Mouse (Mus musculus) forebrain, embryonic 13.5 days (tissue): ENCODE data around the gene Pdlim5. TPM values are rescaled to one million over a fixed set of nuclear protein-coding genes. Genes with fewer than 3 reads are reported as not detected.

Experiments
- ATAC-seq: fragments of 200-750 bp; cut with Nextera tagmentation; 2 replicates; pipeline ENCODE4 v1.8.0; 2017
- H3K27ac ChIP-seq: fragments of 300-500 bp; sonication (generic); 2 replicates; pipeline ENCODE4 v1.5.1; 2015; ENCODE audit warnings: inconsistent platforms, mild to moderate bottlenecking, moderate library complexity
- H3K27me3 ChIP-seq: fragments of 300-500 bp; sonication (generic); 2 replicates; pipeline ENCODE4 v1.6.1; 2015; ENCODE audit warnings: mild to moderate bottlenecking, inconsistent platforms
- H3K36me3 ChIP-seq: fragments of 300-500 bp; sonication (generic); 2 replicates; pipeline ENCODE4 v1.6.1; 2015; ENCODE audit warnings: mild to moderate bottlenecking, inconsistent platforms; ENCODE audit not compliant: poor library complexity, severe bottlenecking
- H3K4me1 ChIP-seq: fragments of 300-500 bp; sonication (generic); 2 replicates; pipeline ENCODE4 v1.6.1; 2015; ENCODE audit warnings: inconsistent platforms
- H3K4me2 ChIP-seq: fragments of 300-500 bp; sonication (generic); 2 replicates; pipeline ENCODE4 v1.6.1; 2015; ENCODE audit warnings: inconsistent platforms, mild to moderate bottlenecking, moderate library complexity
- H3K4me3 ChIP-seq: fragments of 300-500 bp; sonication (generic); 2 replicates; pipeline ENCODE4 v1.5.1; 2015; ENCODE audit warnings: mild to moderate bottlenecking, inconsistent platforms
- H3K9ac ChIP-seq: fragments of 300-500 bp; sonication (generic); 2 replicates; pipeline ENCODE4 v1.6.1; 2015; ENCODE audit warnings: mild to moderate bottlenecking, inconsistent platforms
- H3K9me3 ChIP-seq: fragments of 300-500 bp; sonication (generic); replicated peaks from 2 replicates; pipeline ENCODE4 v1.6.1; 2016; ENCODE audit warnings: inconsistent platforms
- WGBS: fragments of 180-500 bp; shearing (Covaris S2); methylation state at CpG from one replicate; pipeline ENCODE4 v1.1.7; 2015; 5-methylcytosine and 5-hydroxymethylcytosine counted together
- polyA plus RNA-seq: library from polyadenylated mRNA; unstranded; fragments of >200 nt; fragmentation: Nextera tagmentation; extraction: Ambion mirVana; gene quantifications from 2 replicates; pipeline ENCODE4 v1.2.1, GENCODE M21; 2015

Pdlim5 gene
- polyA plus RNA-seq, 1 experiment from 2014 or later, result 8.7 TPM

- H3K27me3 ChIP-seq, result no peaks in the 10 kb centered on the region
- H3K27ac ChIP-seq, result peak overlapping the region; percentile 25; the same call in 1 of the 2 replicates
- no peaks in the 10 kb centered on the region for H3K9me3 ChIP-seq
- H3K9ac ChIP-seq, result no peak overlapping the region
- no peaks in the 10 kb centered on the region for H3K36me3 ChIP-seq
- peaks cover 24% of the 10 kb centered on the region for H3K4me1 ChIP-seq
- ATAC-seq, result peak; percentile 36
- 35% methylated on average over 10 of the region's 10 CpGs for WGBS
- no peak overlapping the region for H3K4me2 ChIP-seq
- H3K4me3 ChIP-seq, result no peak overlapping the region
Observed at GRCm38 (mm10) chr3:142238260-142239046, 157.0 kb downstream of the Pdlim5 start.

- Histone ChIP-seq H3K9ac (no peak overlapping the region), H3K9me3 (no peaks in the 10 kb centered on the region), H3K27me3 (no peaks in the 10 kb centered on the region), H3K4me3 (no peak overlapping the region), H3K36me3 (no peaks in the 10 kb centered on the region), H3K27ac (no peak overlapping the region), H3K4me1 (peaks cover 24% of the 10 kb centered on the region), H3K4me2 (no peak overlapping the region)
- ATAC-seq, result peak; percentile 54
- 63% methylated on average over 5 of the region's 5 CpGs for WGBS
Observed at GRCm38 (mm10) chr3:142237621-142238020, 157.9 kb downstream of the Pdlim5 start.

- peaks cover 19% of the 10 kb centered on the region for H3K4me1 ChIP-seq
- H3K27ac ChIP-seq, result no peak overlapping the region
- H3K27me3 ChIP-seq, result no peaks in the 10 kb centered on the region
- no peaks in the 10 kb centered on the region for H3K9me3 ChIP-seq
- H3K4me3 ChIP-seq, result no peak overlapping the region
- ATAC-seq, result peak; percentile 70
- no peak overlapping the region for H3K9ac ChIP-seq
- 76% methylated on average over 16 of the region's 16 CpGs for WGBS
- H3K4me2 ChIP-seq, result no peak overlapping the region
- no peaks in the 10 kb centered on the region for H3K36me3 ChIP-seq
Observed at GRCm38 (mm10) chr3:142233606-142234465, 161.7 kb downstream of the Pdlim5 start.

- Histone ChIP-seq H3K27ac (no peak overlapping the region), H3K27me3 (no peaks in the 10 kb centered on the region), H3K4me2 (no peak overlapping the region), H3K9ac (no peak overlapping the region), H3K36me3 (no peaks in the 10 kb centered on the region), H3K4me1 (no peaks in the 10 kb centered on the region), H3K9me3 (no peaks in the 10 kb centered on the region), H3K4me3 (no peak overlapping the region)
- ATAC-seq, result no peak
- 87% methylated on average over 7 of the region's 7 CpGs for WGBS
Observed at GRCm38 (mm10) chr3:142228665-142229064, 166.8 kb downstream of the Pdlim5 start.

- ATAC-seq, result no peak
- H3K36me3 ChIP-seq, result no peaks in the 10 kb centered on the region
- H3K27me3 ChIP-seq, result no peaks in the 10 kb centered on the region
- no peaks in the 10 kb centered on the region for H3K4me1 ChIP-seq
- H3K4me2 ChIP-seq, result no peak overlapping the region
- H3K9ac ChIP-seq, result no peak overlapping the region
- H3K4me3 ChIP-seq, result no peak overlapping the region
- no peaks in the 10 kb centered on the region for H3K9me3 ChIP-seq
- H3K27ac ChIP-seq, result no peak overlapping the region
- WGBS, result 90% methylated on average over 7 of the region's 7 CpGs
Observed at GRCm38 (mm10) chr3:142222471-142223103, 172.9 kb downstream of the Pdlim5 start.

GRCm38 (mm10) chr3:142219910-142220309, 175.6 kb downstream of the Pdlim5 start:
- no peaks in the 10 kb centered on the region for H3K9me3 ChIP-seq
- no peaks in the 10 kb centered on the region for H3K36me3 ChIP-seq
- H3K9ac ChIP-seq, result no peak overlapping the region
- no peak overlapping the region for H3K4me2 ChIP-seq
- no peaks in the 10 kb centered on the region for H3K4me1 ChIP-seq
- H3K27ac ChIP-seq, result no peak overlapping the region
- 92% methylated on average over 9 of the region's 9 CpGs for WGBS
- no peaks in the 10 kb centered on the region for H3K27me3 ChIP-seq
- no peak overlapping the region for H3K4me3 ChIP-seq
- no peak for ATAC-seq

GRCm38 (mm10) chr3:142212821-142213220, 182.7 kb downstream of the Pdlim5 start:
- peaks cover 20% of the 10 kb centered on the region for H3K4me1 ChIP-seq
- H3K9ac ChIP-seq, result no peak overlapping the region
- H3K4me2 ChIP-seq, result no peak overlapping the region
- no peaks in the 10 kb centered on the region for H3K27me3 ChIP-seq
- H3K36me3 ChIP-seq, result no peaks in the 10 kb centered on the region
- H3K27ac ChIP-seq, result no peak overlapping the region
- 82% methylated on average over 2 of the region's 2 CpGs for WGBS
- no peak for ATAC-seq
- no peaks in the 10 kb centered on the region for H3K9me3 ChIP-seq
- no peak overlapping the region for H3K4me3 ChIP-seq

- Histone ChIP-seq H3K4me1 (peaks cover 20% of the 10 kb centered on the region), H3K27ac (no peak overlapping the region), H3K4me2 (no peak overlapping the region), H3K4me3 (no peak overlapping the region), H3K36me3 (no peaks in the 10 kb centered on the region), H3K27me3 (no peaks in the 10 kb centered on the region), H3K9me3 (no peaks in the 10 kb centered on the region), H3K9ac (no peak overlapping the region)
- WGBS, result 72% methylated on average over 3 of the region's 3 CpGs
- ATAC-seq, result no peak
Observed at GRCm38 (mm10) chr3:142212186-142212585, 183.3 kb downstream of the Pdlim5 start.

GRCm38 (mm10) chr3:142209981-142210380, 185.5 kb downstream of the Pdlim5 start:
- H3K36me3 ChIP-seq, result no peaks in the 10 kb centered on the region
- no peaks in the 10 kb centered on the region for H3K27me3 ChIP-seq
- no peak overlapping the region for H3K4me3 ChIP-seq
- no peaks in the 10 kb centered on the region for H3K9me3 ChIP-seq
- peak; percentile 43; the same call in 1 of the 2 replicates for ATAC-seq
- no peak overlapping the region for H3K27ac ChIP-seq
- no peak overlapping the region for H3K9ac ChIP-seq
- H3K4me2 ChIP-seq, result no peak overlapping the region
- WGBS, result 84% methylated on average over 6 of the region's 6 CpGs
- peaks cover 20% of the 10 kb centered on the region for H3K4me1 ChIP-seq

GRCm38 (mm10) chr3:142209057-142209456, 186.4 kb downstream of the Pdlim5 start:
- no peak overlapping the region for H3K27ac ChIP-seq
- no peaks in the 10 kb centered on the region for H3K36me3 ChIP-seq
- H3K4me1 ChIP-seq, result peaks cover 20% of the 10 kb centered on the region
- H3K9ac ChIP-seq, result no peak overlapping the region
- H3K9me3 ChIP-seq, result no peaks in the 10 kb centered on the region
- no peak overlapping the region for H3K4me2 ChIP-seq
- no peaks in the 10 kb centered on the region for H3K27me3 ChIP-seq
- no peak for ATAC-seq
- WGBS, result 65% methylated on average over 11 of the region's 11 CpGs
- H3K4me3 ChIP-seq, result no peak overlapping the region

GRCm38 (mm10) chr3:142207488-142207887, 188.0 kb downstream of the Pdlim5 start:
- no peaks in the 10 kb centered on the region for H3K9me3 ChIP-seq
- WGBS, result 93% methylated on average over 6 of the region's 6 CpGs
- H3K4me2 ChIP-seq, result no peak overlapping the region
- ATAC-seq, result no peak
- H3K36me3 ChIP-seq, result no peaks in the 10 kb centered on the region
- H3K9ac ChIP-seq, result no peak overlapping the region
- H3K27ac ChIP-seq, result no peak overlapping the region
- peaks cover 20% of the 10 kb centered on the region for H3K4me1 ChIP-seq
- no peaks in the 10 kb centered on the region for H3K27me3 ChIP-seq
- no peak overlapping the region for H3K4me3 ChIP-seq

GRCm38 (mm10) chr3:142206316-142206715, 189.2 kb downstream of the Pdlim5 start:
- Histone ChIP-seq H3K27ac (no peak overlapping the region), H3K27me3 (no peaks in the 10 kb centered on the region), H3K9ac (no peak overlapping the region), H3K4me3 (no peak overlapping the region), H3K4me1 (peaks cover 20% of the 10 kb centered on the region), H3K36me3 (no peaks in the 10 kb centered on the region), H3K9me3 (no peaks in the 10 kb centered on the region), H3K4me2 (no peak overlapping the region)
- no peak for ATAC-seq
- WGBS, result 91% methylated on average over 3 of the region's 3 CpGs
